Mouse (Mus musculus): ENCODE results near the gene Pmp22. TPM values are rescaled to one million over a fixed set of nuclear protein-coding genes. Genes with fewer than 3 reads are reported as not detected.
A peak's percentile ranks its signal among the peaks of the same experiment; 100 is the strongest.

The Pmp22 gene
- polyA plus RNA-seq, 1 experiment from 2014 or later = 120 TPM

GRCm38 (mm10) chr11:63160926-63161325, 32.1 kb downstream of the Pmp22 start:
- DNase-seq (ENCODE audit: low spot score) (peak; percentile 2), ATAC-seq (replicated peaks; ENCODE audit: low FRiP score, low TSS enrichment, low read depth) (no peak)
- Histone ChIP-seq H3K36me3 (ENCODE audit: control insufficient read depth, insufficient read depth, low read length) (peaks cover 25% of the 10 kb centered on the region), H3K27me3 (replicated peaks; ENCODE audit: control insufficient read depth, insufficient read depth, low read length) (no peaks in the 10 kb centered on the region), H3K4me2 (ENCODE audit: low read length) (no peak overlapping the region), H3K4me3 (ENCODE audit: low read depth, low read length) (no peak overlapping the region), H3K27ac (ENCODE audit: low read depth) (no peak overlapping the region), H3K9me3 (ENCODE audit: control insufficient read depth, low read length) (no peaks in the 10 kb centered on the region), H3K9ac (ENCODE audit: low read length) (no peak overlapping the region), H3K4me1 (replicated peaks; ENCODE audit: control insufficient read depth, insufficient read depth, low read length) (no peaks in the 10 kb centered on the region)

- DNase-seq (ENCODE audit: low spot score) = peak; percentile 32
- Histone ChIP-seq H3K4me3 (ENCODE audit: low read depth, low read length) (no peak overlapping the region), H3K27me3 (replicated peaks; ENCODE audit: control insufficient read depth, insufficient read depth, low read length) (no peaks in the 10 kb centered on the region), H3K4me2 (ENCODE audit: low read length) (no peak overlapping the region), H3K9me3 (ENCODE audit: control insufficient read depth, low read length) (0 out of 2 replicates have a peak, but pooled peaks cover 2% of the 10 kb centered on the region), H3K36me3 (ENCODE audit: control insufficient read depth, insufficient read depth, low read length) (peaks cover 14% of the 10 kb centered on the region), H3K9ac (ENCODE audit: low read length) (no peak overlapping the region), H3K27ac (ENCODE audit: low read depth) (no peak overlapping the region), H3K4me1 (replicated peaks; ENCODE audit: control insufficient read depth, insufficient read depth, low read length) (peaks cover 2% of the 10 kb centered on the region; the same call in 1 of the 2 replicates)
- 81% methylated on average over 2 of the region's 2 CpGs for WGBS
- no peak for ATAC-seq (replicated peaks; ENCODE audit: low FRiP score, low TSS enrichment, low read depth)
Observed at GRCm38 (mm10) chr11:63162806-63163205, 34.0 kb downstream of the Pmp22 start.

GRCm38 (mm10) chr11:63163550-63163949, 34.8 kb downstream of the Pmp22 start:
- H3K27me3 ChIP-seq (replicated peaks; ENCODE audit: control insufficient read depth, insufficient read depth, low read length) = no peaks in the 10 kb centered on the region
- WGBS = 81% methylated on average over 8 of the region's 8 CpGs
- H3K9me3 ChIP-seq (ENCODE audit: control insufficient read depth, low read length) = 0 out of 2 replicates have a peak, but pooled peaks cover 2% of the 10 kb centered on the region
- H3K36me3 ChIP-seq (ENCODE audit: control insufficient read depth, insufficient read depth, low read length) = peaks cover 7% of the 10 kb centered on the region; the same call in 1 of the 2 replicates
- ATAC-seq (replicated peaks; ENCODE audit: low FRiP score, low TSS enrichment, low read depth) (no peak), DNase-seq (ENCODE audit: low spot score) (peak; percentile 46)
- H3K4me2 ChIP-seq (ENCODE audit: low read length) = no peak overlapping the region
- H3K4me3 ChIP-seq (ENCODE audit: low read depth, low read length) = no peak overlapping the region
- H3K4me1 ChIP-seq (replicated peaks; ENCODE audit: control insufficient read depth, insufficient read depth, low read length) = peaks cover 8% of the 10 kb centered on the region
- H3K27ac ChIP-seq (ENCODE audit: low read depth) = no peak overlapping the region
- no peak overlapping the region for H3K9ac ChIP-seq (ENCODE audit: low read length)

- Histone ChIP-seq H3K9ac (ENCODE audit: low read length) (no peak overlapping the region), H3K4me1 (replicated peaks; ENCODE audit: control insufficient read depth, insufficient read depth, low read length) (peaks cover 14% of the 10 kb centered on the region), H3K27ac (ENCODE audit: low read depth) (no peak overlapping the region), H3K4me2 (ENCODE audit: low read length) (no peak overlapping the region), H3K4me3 (ENCODE audit: low read depth, low read length) (no peak overlapping the region), H3K36me3 (ENCODE audit: control insufficient read depth, insufficient read depth, low read length) (0 out of 2 replicates have a peak, but pooled peaks cover under 1% of the 10 kb centered on the region), H3K9me3 (ENCODE audit: control insufficient read depth, low read length) (0 out of 2 replicates have a peak, but pooled peaks cover 2% of the 10 kb centered on the region), H3K27me3 (replicated peaks; ENCODE audit: control insufficient read depth, insufficient read depth, low read length) (no peaks in the 10 kb centered on the region)
- DNase-seq (ENCODE audit: low spot score) (peak; percentile 44), ATAC-seq (replicated peaks; ENCODE audit: low FRiP score, low TSS enrichment, low read depth) (no peak)
- 82% methylated on average over 6 of the region's 6 CpGs for WGBS
Observed at GRCm38 (mm10) chr11:63163986-63164682, 35.4 kb downstream of the Pmp22 start.

- ATAC-seq (replicated peaks; ENCODE audit: low FRiP score, low TSS enrichment, low read depth) = no peak
- WGBS = 55% methylated on average over 7 of the region's 7 CpGs
- peak; percentile 39 for DNase-seq (ENCODE audit: low spot score)
Observed at GRCm38 (mm10) chr11:63164756-63165484, 36.1 kb downstream of the Pmp22 start.

GRCm38 (mm10) chr11:63167826-63168225, 39.0 kb downstream of the Pmp22 start:
- no peaks in the 10 kb centered on the region for H3K36me3 ChIP-seq (ENCODE audit: control insufficient read depth, insufficient read depth, low read length)
- no peaks in the 10 kb centered on the region for H3K27me3 ChIP-seq (replicated peaks; ENCODE audit: control insufficient read depth, insufficient read depth, low read length)
- H3K4me1 ChIP-seq (replicated peaks; ENCODE audit: control insufficient read depth, insufficient read depth, low read length) = peaks cover 21% of the 10 kb centered on the region
- ATAC-seq (replicated peaks; ENCODE audit: low FRiP score, low TSS enrichment, low read depth) (no peak), DNase-seq (ENCODE audit: low spot score) (no peak)
- no peak overlapping the region for H3K27ac ChIP-seq (ENCODE audit: low read depth)
- peaks cover 2% of the 10 kb centered on the region; the same call in 1 of the 2 replicates for H3K9me3 ChIP-seq (ENCODE audit: control insufficient read depth, low read length)
- H3K4me3 ChIP-seq (ENCODE audit: low read depth, low read length) = no peak overlapping the region
- no peak overlapping the region for H3K4me2 ChIP-seq (ENCODE audit: low read length)
- 38% methylated on average over 4 of the region's 4 CpGs for WGBS
- no peak overlapping the region for H3K9ac ChIP-seq (ENCODE audit: low read length)

More at GRCm38 (mm10) chr11:63164756-63165484, 36.1 kb downstream of the Pmp22 start:
- Histone ChIP-seq H3K9ac (ENCODE audit: low read length) (no peak overlapping the region), H3K4me3 (ENCODE audit: low read depth, low read length) (no peak overlapping the region), H3K4me2 (ENCODE audit: low read length) (no peak overlapping the region), H3K9me3 (ENCODE audit: control insufficient read depth, low read length) (0 out of 2 replicates have a peak, but pooled peaks cover 2% of the 10 kb centered on the region), H3K36me3 (ENCODE audit: control insufficient read depth, insufficient read depth, low read length) (no peaks in the 10 kb centered on the region), H3K4me1 (replicated peaks; ENCODE audit: control insufficient read depth, insufficient read depth, low read length) (peaks cover 21% of the 10 kb centered on the region), H3K27ac (ENCODE audit: low read depth) (no peak overlapping the region), H3K27me3 (replicated peaks; ENCODE audit: control insufficient read depth, insufficient read depth, low read length) (no peaks in the 10 kb centered on the region)

- peak overlapping the region; percentile 29 for H3K4me2 ChIP-seq (ENCODE audit: low read length)
- peak; percentile 58 for DNase-seq (ENCODE audit: low spot score)
- peaks cover 21% of the 10 kb centered on the region for H3K4me1 ChIP-seq (replicated peaks; ENCODE audit: control insufficient read depth, insufficient read depth, low read length)
- H3K36me3 ChIP-seq (ENCODE audit: control insufficient read depth, insufficient read depth, low read length) = no peaks in the 10 kb centered on the region
- no peak overlapping the region for H3K4me3 ChIP-seq (ENCODE audit: low read depth, low read length)
- peak overlapping the region; percentile 62 for H3K27ac ChIP-seq (ENCODE audit: low read depth)
- H3K9ac ChIP-seq (ENCODE audit: low read length) = no peak overlapping the region
- peaks cover 2% of the 10 kb centered on the region; the same call in 1 of the 2 replicates for H3K9me3 ChIP-seq (ENCODE audit: control insufficient read depth, low read length)
- WGBS = 14% methylated on average over 9 of the region's 9 CpGs
- no peaks in the 10 kb centered on the region for H3K27me3 ChIP-seq (replicated peaks; ENCODE audit: control insufficient read depth, insufficient read depth, low read length)
- no peak; the same call in 1 of the 2 replicates for ATAC-seq (replicated peaks; ENCODE audit: low FRiP score, low TSS enrichment, low read depth)
Observed at GRCm38 (mm10) chr11:63168551-63169258, 39.9 kb downstream of the Pmp22 start.

- Histone ChIP-seq H3K27ac (ENCODE audit: low read depth) (no peak overlapping the region), H3K4me2 (ENCODE audit: low read length) (no peak overlapping the region), H3K27me3 (replicated peaks; ENCODE audit: control insufficient read depth, insufficient read depth, low read length) (no peaks in the 10 kb centered on the region), H3K36me3 (ENCODE audit: control insufficient read depth, insufficient read depth, low read length) (no peaks in the 10 kb centered on the region), H3K4me3 (ENCODE audit: low read depth, low read length) (no peak overlapping the region), H3K9me3 (ENCODE audit: control insufficient read depth, low read length) (peaks cover under 1% of the 10 kb centered on the region; the same call in 1 of the 2 replicates), H3K4me1 (replicated peaks; ENCODE audit: control insufficient read depth, insufficient read depth, low read length) (peaks cover 21% of the 10 kb centered on the region), H3K9ac (ENCODE audit: low read length) (no peak overlapping the region)
- 32% methylated on average over 1 of the region's 1 CpGs for WGBS
- no peak for DNase-seq (ENCODE audit: low spot score)
- ATAC-seq (replicated peaks; ENCODE audit: low FRiP score, low TSS enrichment, low read depth) = no peak
Observed at GRCm38 (mm10) chr11:63171977-63172376, 43.2 kb downstream of the Pmp22 start.

Data from intestine, embryonic 14.5 days (tissue).